Mouse (Mus musculus) cerebellum, adult 2 months (tissue): ENCODE measurements around the gene Rec114.

Source experiments
- CTCF ChIP-seq: fragments of 200-500 bp; IDR thresholded peaks from 2 replicates; pipeline ENCODE4 v1.5.1; 2011; ENCODE audit warnings: low read depth, mild to moderate bottlenecking, control low read depth, low read length, moderate library complexity, borderline replicate concordance; ENCODE audit not compliant: insufficient read depth
- POLR2A ChIP-seq: fragments of 200-500 bp; IDR thresholded peaks from 2 replicates; pipeline ENCODE4 v1.6.1; 2011; ENCODE audit warnings: low read length, control low read depth, borderline replicate concordance; ENCODE audit not compliant: insufficient read depth

DNA sequence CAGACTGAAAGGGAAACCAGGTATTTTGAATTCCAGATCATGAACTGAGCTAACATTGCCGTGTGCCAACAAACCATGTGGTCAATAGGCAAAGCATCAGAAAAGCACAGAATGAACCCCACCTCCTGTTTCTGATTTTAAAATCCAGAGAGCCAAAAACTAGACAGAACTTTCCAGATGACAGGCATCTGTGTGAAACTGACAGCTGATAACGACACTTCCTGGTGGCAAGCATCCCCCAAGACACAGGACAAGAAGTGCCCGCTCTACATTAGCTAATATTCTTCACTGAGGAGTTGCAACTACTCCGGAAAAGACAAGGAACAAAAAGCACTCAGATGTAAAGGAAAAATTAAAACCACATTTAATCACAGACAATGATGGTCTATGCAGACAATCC, 23.6 kb downstream of the Rec114 start:
- TF ChIP-seq CTCF (no peak), POLR2A (no peak)
